Mouse (Mus musculus) G1E-ER4 (cell line): ENCODE measurements at regions not wholly inside any gene's neighbourhood (a gene's known extent, or its start where the extent isn't known, plus 50 kb on each side); places are given as distances from the start of the nearest gene placed in this dataset.

ENCODE experiments used
- GATA1 ChIP-seq: IDR thresholded peaks from one replicate; pipeline ENCODE4 v1.8.0; 2012; ENCODE audit warnings: low read length, inconsistent platforms

DNA sequence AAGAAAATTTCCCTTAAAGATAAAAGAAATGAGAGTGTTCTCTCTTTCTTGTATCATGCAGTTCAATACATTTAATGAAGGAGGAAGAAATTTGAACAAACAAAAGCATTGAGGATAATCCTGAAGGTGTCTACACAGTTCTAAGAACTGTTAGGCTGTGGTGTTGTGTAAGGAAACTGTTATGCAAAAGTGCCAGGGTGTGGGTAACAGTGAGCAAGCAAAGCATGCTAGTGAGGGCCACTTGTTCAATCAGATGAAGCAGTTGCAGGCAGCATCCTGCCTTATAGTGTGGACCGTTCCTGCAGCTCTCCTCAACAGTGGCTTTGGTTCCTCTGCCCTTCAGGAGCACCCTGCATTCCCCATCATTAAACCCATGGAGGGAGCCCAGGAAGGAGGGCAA is 177.1 kb upstream of the Marcks start:
- no peak for TF ChIP-seq GATA1

DNA sequence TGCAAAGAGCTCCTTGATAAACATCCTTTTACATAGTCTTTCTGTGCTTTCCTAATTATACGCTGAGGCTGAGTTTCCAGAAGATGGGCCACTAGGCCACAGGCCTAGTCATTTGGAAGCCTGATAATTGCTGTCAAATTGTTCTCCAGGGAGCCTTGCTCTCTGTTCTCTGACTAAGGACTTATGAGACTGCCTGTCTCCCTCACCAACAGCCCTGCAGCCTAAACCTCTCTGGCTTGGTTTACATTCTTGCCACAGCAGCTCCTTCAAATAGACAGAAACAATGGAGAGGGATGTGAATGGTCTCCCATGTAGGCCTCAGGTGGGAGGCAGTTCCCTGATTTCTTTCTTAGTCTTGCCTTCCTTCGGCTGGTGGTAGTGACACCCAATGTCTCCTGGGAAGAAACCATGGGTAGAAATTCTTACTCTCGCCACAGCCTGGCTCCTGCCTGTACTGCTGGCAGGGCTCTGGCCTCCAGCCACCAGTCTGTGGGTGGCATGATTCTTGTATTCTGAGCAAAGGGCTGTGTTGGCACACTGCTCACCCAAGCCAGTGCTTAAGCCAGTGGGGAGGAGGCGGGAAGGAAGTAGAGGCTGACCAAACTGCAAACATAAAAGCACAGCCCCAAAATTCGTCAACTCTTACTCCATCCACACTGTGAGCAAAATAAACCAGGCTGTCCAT is 176.2 kb upstream of the Marcks start:
- TF ChIP-seq GATA1 = no peak

GRCm38 (mm10) chr10:37313461-37313860 is 174.7 kb upstream of the Marcks start:
- TF ChIP-seq GATA1 = no peak

DNA sequence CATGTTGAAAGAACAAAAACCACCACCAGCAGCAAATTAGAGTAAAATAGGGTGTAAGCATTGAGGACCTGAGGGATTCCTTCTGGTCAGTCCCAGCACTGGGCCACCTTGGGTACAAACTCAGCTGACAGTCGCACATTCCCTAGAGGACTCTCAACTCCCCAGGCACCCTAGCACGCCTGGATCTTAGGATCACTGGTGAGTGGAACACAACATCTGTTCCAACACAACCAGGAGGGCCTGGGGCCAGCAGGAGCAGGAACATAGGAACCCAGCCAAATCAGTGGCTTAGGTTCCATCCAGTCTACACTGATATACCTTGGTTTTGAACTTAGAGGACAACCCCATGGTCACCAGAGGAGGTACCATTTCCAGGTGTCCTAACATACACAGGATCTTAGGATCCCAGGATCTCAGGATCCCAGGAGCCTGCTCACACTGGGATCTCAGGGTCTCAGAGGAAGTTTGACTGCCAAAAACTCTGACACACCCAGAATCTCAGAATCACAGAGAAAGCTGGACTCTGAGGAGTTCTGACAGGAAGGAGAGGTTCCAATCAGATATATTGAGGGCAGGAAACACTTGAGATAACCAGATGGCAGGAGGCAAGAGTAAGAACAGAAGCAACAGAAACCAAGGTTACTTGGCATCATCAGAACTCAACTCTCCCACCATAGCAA is 171.7 kb upstream of the Marcks start:
- TF ChIP-seq GATA1 = no peak

DNA sequence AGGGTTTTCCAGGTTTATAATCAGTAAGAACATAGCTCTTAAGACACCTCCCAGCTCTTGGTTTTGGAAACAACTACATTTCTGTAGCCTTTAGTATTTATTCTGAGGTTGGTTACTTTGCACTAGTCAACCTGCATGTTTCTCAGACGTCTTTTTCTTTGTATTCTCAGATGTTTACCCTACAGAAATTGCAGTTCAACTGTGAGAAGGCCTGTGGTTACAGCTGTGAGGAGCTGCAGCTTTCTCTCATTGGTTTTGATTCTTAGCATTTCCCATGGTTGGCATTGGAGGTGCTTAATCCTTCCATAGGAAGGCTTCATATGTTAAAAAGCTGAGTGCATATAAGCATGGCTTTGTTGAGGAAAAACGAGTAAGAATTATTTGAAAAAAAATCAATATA is 165.9 kb upstream of the Marcks start:
- no peak for TF ChIP-seq GATA1

DNA sequence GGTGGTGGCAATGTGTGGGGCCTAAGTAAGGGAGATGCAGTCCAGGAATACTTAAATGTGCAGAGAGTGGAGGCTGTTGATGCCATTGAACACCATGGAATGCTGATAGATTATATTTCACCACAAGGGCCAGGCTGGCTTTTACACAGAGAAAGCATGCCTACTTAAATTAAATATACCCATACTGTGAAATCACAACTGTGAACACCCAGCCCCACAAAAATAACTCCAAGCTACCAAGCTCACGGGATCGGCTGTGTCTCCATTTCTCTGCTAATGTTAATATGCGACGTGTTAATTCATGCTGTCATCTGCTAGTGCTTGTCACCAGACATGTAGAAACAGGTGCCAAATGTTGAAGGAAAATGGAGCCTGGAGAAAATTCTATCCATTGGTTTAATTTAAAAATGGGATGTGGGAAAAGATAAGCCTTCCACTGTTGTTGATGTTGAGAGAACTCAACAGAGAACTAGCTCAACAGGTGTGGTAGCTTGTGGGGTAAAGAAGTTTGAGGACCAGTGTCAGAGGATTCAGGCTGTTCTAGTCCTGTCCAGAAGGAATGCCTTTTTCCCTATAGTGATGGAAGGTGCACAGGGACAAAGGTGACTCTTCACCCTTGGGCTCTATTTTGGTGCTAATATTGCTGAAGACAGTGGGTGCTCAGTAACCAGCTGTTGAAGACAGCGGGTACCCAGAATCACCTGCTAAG is 161.6 kb upstream of the Marcks start:
- no peak for TF ChIP-seq GATA1

DNA sequence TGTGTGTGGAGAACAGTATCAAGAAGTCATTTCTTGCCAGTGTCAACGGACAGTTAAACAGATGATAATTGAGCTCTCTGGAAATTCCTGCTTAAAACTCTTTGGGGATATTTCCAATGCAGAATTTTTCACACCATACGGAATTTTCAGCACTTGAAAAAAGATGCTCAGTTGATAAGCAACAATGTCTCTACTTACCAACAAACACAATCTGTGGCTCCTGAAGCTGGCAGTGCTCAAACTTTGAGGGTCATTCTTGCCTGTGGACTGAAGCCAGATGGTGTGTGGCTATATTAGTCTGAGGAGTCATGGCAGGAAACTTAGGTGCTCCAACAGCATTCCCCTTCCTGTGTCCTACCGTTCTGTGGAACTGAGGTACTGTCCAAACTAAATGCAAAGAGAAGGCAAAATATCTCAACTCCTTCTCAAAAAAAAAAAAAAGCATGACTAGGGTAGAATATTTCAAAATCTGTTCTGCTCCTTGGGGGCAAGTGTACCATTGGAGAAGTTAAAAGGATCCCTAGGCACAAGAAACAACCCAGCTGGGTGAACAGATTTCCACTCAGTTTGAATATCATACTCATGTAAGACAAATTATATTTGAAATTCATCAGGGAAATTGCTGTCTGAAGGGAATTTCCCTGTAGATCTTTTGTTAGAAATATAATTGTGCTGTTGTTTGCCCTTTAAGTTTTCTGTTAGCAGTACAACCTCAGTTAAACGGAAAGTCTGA is 160.1 kb upstream of the Marcks start:
- TF ChIP-seq GATA1 = no peak

GRCm38 (mm10) chr10:37294231-37294630 is 155.5 kb upstream of the Marcks start:
- TF ChIP-seq GATA1 = no peak

GRCm38 (mm10) chr10:37293292-37293691 is 154.6 kb upstream of the Marcks start:
- TF ChIP-seq GATA1 = no peak

GRCm38 (mm10) chr10:37291639-37292495 is 153.1 kb upstream of the Marcks start:
- no peak for TF ChIP-seq GATA1

DNA sequence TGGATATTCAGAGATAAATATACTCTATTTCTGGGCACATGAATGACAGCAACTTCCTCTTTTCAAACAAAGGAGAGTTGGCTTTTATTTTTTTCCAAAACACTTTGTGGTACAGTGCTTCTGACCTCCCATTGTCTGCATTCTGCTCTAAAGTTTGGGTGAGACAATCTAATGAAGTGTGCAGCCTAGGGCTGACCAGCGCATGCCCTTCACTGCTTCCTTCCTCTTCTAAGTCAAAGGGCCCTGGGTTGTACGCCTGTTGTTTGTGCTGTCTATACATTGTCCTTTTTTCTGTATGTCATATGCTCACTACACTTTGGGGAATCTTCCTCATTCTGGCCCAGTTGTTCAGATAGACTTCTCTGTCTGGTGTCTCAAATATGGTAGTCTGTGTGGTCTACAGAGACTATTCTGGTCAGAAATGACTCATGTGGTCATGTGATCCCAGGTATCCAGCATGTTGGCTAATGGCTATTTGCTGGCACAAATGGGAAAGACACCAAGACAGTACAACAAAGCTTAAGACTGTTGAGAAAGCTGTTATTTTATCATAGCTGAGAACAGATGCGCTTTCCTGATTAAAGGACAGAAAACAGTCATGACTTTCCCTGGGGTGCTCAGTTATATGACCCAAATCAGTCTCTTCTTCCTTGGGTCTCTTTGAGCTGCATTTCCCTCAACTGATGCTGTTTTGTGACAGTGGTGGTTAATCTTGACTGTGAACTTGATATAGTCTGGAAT is 151.4 kb upstream of the Marcks start:
- no peak for TF ChIP-seq GATA1

DNA sequence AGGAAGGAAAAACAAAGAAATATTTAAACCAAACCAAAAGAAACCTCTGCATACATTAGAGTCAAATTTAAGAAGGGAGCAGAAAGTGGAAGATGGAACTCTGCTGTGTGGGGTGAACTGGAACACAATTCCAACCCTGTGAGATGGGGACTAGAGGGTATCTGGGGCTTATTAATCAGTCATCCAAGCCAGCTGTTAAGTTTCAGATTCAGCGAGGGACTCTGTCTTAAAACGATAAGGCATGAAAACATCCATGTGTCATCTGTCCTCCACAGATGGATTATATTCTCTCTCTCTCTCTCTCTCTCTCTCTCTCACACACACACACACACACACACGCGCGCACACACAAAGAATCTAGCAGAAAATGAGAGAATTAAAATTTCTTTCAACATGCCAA is 147.6 kb upstream of the Marcks start:
- TF ChIP-seq GATA1 = no peak

DNA sequence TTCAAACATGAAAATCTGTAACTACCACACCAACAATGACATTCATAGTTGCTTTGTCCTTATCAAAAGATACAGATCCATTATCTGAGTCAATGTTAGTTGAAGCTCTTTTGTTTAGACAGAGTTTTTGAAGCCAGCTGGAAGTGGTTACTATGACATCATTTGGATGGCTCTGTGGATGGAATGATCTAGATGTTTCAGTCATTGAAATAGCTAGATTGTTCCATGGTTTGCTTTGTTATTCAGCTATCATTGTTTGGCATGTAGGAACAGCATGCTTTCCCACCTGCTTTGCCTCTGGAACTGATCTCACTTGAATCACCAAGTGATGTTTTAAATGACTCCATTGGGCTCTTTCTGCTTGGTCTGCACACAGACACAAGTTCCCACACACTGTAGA is 144.2 kb upstream of the Marcks start:
- TF ChIP-seq GATA1 = no peak

DNA sequence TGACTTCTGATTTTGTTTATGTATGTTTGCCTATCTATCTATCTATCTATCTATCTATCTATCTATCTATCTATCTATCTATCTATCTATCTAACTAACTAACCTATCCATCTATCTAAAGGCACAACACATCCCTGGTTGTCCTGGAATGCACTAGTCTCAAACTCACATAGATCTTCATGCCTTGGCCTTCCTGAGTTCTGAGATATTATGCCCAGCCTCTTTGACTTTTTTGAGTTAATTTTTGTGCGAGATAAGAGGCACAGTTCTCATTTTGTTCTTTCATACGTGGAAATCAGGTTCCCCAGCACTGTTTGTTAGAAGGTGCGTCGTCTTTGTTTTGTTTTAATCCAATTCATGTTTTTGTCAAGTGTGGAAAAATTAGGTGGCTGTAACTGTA is 142.1 kb upstream of the Marcks start:
- TF ChIP-seq GATA1 = no peak

GRCm38 (mm10) chr10:37280150-37280820 is 141.6 kb upstream of the Marcks start:
- TF ChIP-seq GATA1 = no peak
